Mouse (Mus musculus) intestine, embryonic 14.5 days (tissue): ENCODE data around the gene Mrgprf. TPM values are rescaled to one million over a fixed set of nuclear protein-coding genes. Genes with fewer than 3 reads are reported as not detected.
A peak's percentile ranks its signal among the peaks of the same experiment; 100 is the strongest.

Experiments
- ATAC-seq: fragments of 200-750 bp; cut with Nextera tagmentation; replicated peaks from 2 replicates; pipeline ENCODE4 v1.8.0; 2017; ENCODE audit warnings: low read depth, moderate number of reproducible peaks, moderate TSS enrichment, moderate library complexity; ENCODE audit not compliant: low FRiP score, low TSS enrichment
- DNase-seq: peaks from one replicate; pipeline ENCODE4 v3.0.0-alpha.2; 2018; ENCODE audit warnings: low spot score
- H3K27ac ChIP-seq: fragments of 300-500 bp; sonication (generic); 2 replicates; pipeline ENCODE4 v1.5.1; 2014; ENCODE audit warnings: low read depth, mild to moderate bottlenecking, control low read depth
- H3K27me3 ChIP-seq: fragments of 300-500 bp; sonication (generic); replicated peaks from 2 replicates; pipeline ENCODE4 v1.6.1; 2014; ENCODE audit warnings: low read length, control low read depth; ENCODE audit not compliant: control insufficient read depth, insufficient read depth
- H3K36me3 ChIP-seq: fragments of 300-500 bp; sonication (generic); 2 replicates; pipeline ENCODE4 v1.6.1; 2014; ENCODE audit warnings: low read length, control low read depth; ENCODE audit not compliant: control insufficient read depth, insufficient read depth
- H3K4me1 ChIP-seq: fragments of 300-500 bp; sonication (generic); replicated peaks from 2 replicates; pipeline ENCODE4 v1.6.1; 2014; ENCODE audit warnings: low read length, control low read depth, mixed read lengths; ENCODE audit not compliant: control insufficient read depth, insufficient read depth
- H3K4me2 ChIP-seq: fragments of 300-500 bp; sonication (generic); 2 replicates; pipeline ENCODE4 v1.6.1; 2014; ENCODE audit warnings: low read length
- H3K4me3 ChIP-seq: fragments of 300-500 bp; sonication (generic); 2 replicates; pipeline ENCODE4 v1.5.1; 2014; ENCODE audit warnings: low read depth, low read length, control low read depth, mixed read lengths
- H3K9ac ChIP-seq: fragments of 300-500 bp; sonication (generic); 2 replicates; pipeline ENCODE4 v1.6.1; 2014; ENCODE audit warnings: mild to moderate bottlenecking, low read length
- H3K9me3 ChIP-seq: fragments of 300-500 bp; sonication (generic); 2 replicates; pipeline ENCODE4 v1.6.1; 2016; ENCODE audit warnings: low read length, control low read depth; ENCODE audit not compliant: control insufficient read depth
- WGBS: fragments of 180-500 bp; shearing (Covaris S2); extraction: QIAGEN DNeasy Blood & Tissue Kit; methylation state at CpG from one replicate; pipeline ENCODE4 v1.1.7; 2014; 5-methylcytosine and 5-hydroxymethylcytosine counted together
- polyA plus RNA-seq: library from polyadenylated mRNA; unstranded; fragments of >200 nt; fragmentation: Nextera tagmentation; extraction: Ambion mirVana; gene quantifications from 2 replicates; pipeline ENCODE4 v1.2.1, GENCODE M21; 2014

Mrgprf gene
- polyA plus RNA-seq, 1 experiment from 2014 or later: 1.1 TPM

GRCm38 (mm10) chr7:145292726-145293125 is 7.9 kb upstream of the Mrgprf start:
- Histone ChIP-seq H3K27me3 (no peaks in the 10 kb centered on the region), H3K4me3 (no peak overlapping the region), H3K4me1 (no peaks in the 10 kb centered on the region), H3K9ac (no peak overlapping the region), H3K9me3 (no peaks in the 10 kb centered on the region), H3K27ac (no peak overlapping the region), H3K36me3 (no peaks in the 10 kb centered on the region), H3K4me2 (no peak overlapping the region)
- no peak for ATAC-seq
- WGBS: 59% methylated on average over 2 of the region's 2 CpGs
- no peak for DNase-seq

GRCm38 (mm10) chr7:145293859-145294258 is 6.8 kb upstream of the Mrgprf start:
- Histone ChIP-seq H3K27ac (no peak overlapping the region), H3K4me1 (peaks cover 2% of the 10 kb centered on the region; the same call in 1 of the 2 replicates), H3K27me3 (no peaks in the 10 kb centered on the region), H3K9me3 (no peaks in the 10 kb centered on the region), H3K4me3 (no peak overlapping the region), H3K36me3 (no peaks in the 10 kb centered on the region), H3K9ac (no peak overlapping the region), H3K4me2 (no peak overlapping the region)
- ATAC-seq (no peak), DNase-seq (no peak)
- WGBS: 38% methylated on average over 6 of the region's 6 CpGs

- Histone ChIP-seq H3K9ac (no peak overlapping the region), H3K4me1 (peaks cover 9% of the 10 kb centered on the region; the same call in 1 of the 2 replicates), H3K27me3 (no peaks in the 10 kb centered on the region), H3K27ac (0 out of 2 replicates have a peak overlapping the region, but pooled peaks have one; percentile 6), H3K4me2 (no peak overlapping the region), H3K36me3 (no peaks in the 10 kb centered on the region), H3K4me3 (no peak overlapping the region), H3K9me3 (no peaks in the 10 kb centered on the region)
- ATAC-seq (no peak), DNase-seq (no peak)
- WGBS: 57% methylated on average over 3 of the region's 3 CpGs
Observed at GRCm38 (mm10) chr7:145298666-145299490, 1.8 kb upstream of the Mrgprf start.

GRCm38 (mm10) chr7:145299562-145300320 is 887 bp upstream of the Mrgprf start:
- no peak for ATAC-seq
- H3K27ac ChIP-seq: no peak overlapping the region
- DNase-seq: no peak

GRCm38 (mm10) chr7:145301008-145301340 is 346 bp downstream of the Mrgprf start:
- Histone ChIP-seq H3K9ac (no peak overlapping the region), H3K4me3 (no peak overlapping the region), H3K4me2 (no peak overlapping the region), H3K9me3 (no peaks in the 10 kb centered on the region), H3K27ac (no peak overlapping the region), H3K27me3 (no peaks in the 10 kb centered on the region), H3K4me1 (peaks cover 9% of the 10 kb centered on the region; the same call in 1 of the 2 replicates), H3K36me3 (no peaks in the 10 kb centered on the region)
- no peak for ATAC-seq
- DNase-seq: no peak

More at GRCm38 (mm10) chr7:145299562-145300320, 887 bp upstream of the Mrgprf start:
- Histone ChIP-seq H3K9me3 (no peaks in the 10 kb centered on the region), H3K4me2 (no peak overlapping the region), H3K4me3 (no peak overlapping the region), H3K4me1 (peaks cover 9% of the 10 kb centered on the region; the same call in 1 of the 2 replicates), H3K36me3 (no peaks in the 10 kb centered on the region), H3K9ac (no peak overlapping the region), H3K27me3 (no peaks in the 10 kb centered on the region)
- WGBS: 61% methylated on average over 7 of the region's 7 CpGs

- ATAC-seq (no peak), DNase-seq (no peak)
- H3K27me3 ChIP-seq: no peaks in the 10 kb centered on the region
- H3K9ac ChIP-seq: no peak overlapping the region
- peaks cover 9% of the 10 kb centered on the region; the same call in 1 of the 2 replicates for H3K4me1 ChIP-seq
- no peak overlapping the region for H3K27ac ChIP-seq
- H3K4me3 ChIP-seq: no peak overlapping the region
- H3K9me3 ChIP-seq: no peaks in the 10 kb centered on the region
- H3K36me3 ChIP-seq: no peaks in the 10 kb centered on the region
- H3K4me2 ChIP-seq: no peak overlapping the region
- WGBS: 84% methylated on average over 6 of the region's 6 CpGs
Observed at GRCm38 (mm10) chr7:145301341-145302005, 845 bp downstream of the Mrgprf start.

- ATAC-seq (peak; percentile 90), DNase-seq (peak; percentile 80)
- no peaks in the 10 kb centered on the region for H3K9me3 ChIP-seq
- H3K27me3 ChIP-seq: no peaks in the 10 kb centered on the region
- peak overlapping the region; percentile 14; the same call in 1 of the 2 replicates for H3K9ac ChIP-seq
- H3K4me1 ChIP-seq: peaks cover 9% of the 10 kb centered on the region; the same call in 1 of the 2 replicates
- peak overlapping the region; percentile 19; the same call in 1 of the 2 replicates for H3K27ac ChIP-seq
- WGBS: 5% methylated on average over 20 of the region's 20 CpGs
- peak overlapping the region; percentile 8; the same call in 1 of the 2 replicates for H3K4me3 ChIP-seq
- no peaks in the 10 kb centered on the region for H3K36me3 ChIP-seq
- peak overlapping the region; percentile 44 for H3K4me2 ChIP-seq
Observed at GRCm38 (mm10) chr7:145302488-145303285, 2.1 kb downstream of the Mrgprf start.

- Histone ChIP-seq H3K9me3 (no peaks in the 10 kb centered on the region), H3K27ac (no peak overlapping the region), H3K4me2 (no peak overlapping the region), H3K27me3 (no peaks in the 10 kb centered on the region), H3K4me3 (no peak overlapping the region), H3K9ac (no peak overlapping the region), H3K36me3 (no peaks in the 10 kb centered on the region), H3K4me1 (peaks cover 7% of the 10 kb centered on the region; the same call in 1 of the 2 replicates)
- ATAC-seq (no peak), DNase-seq (no peak)
- 89% methylated on average over 2 of the region's 2 CpGs for WGBS
Observed at GRCm38 (mm10) chr7:145304153-145304552, 3.5 kb downstream of the Mrgprf start.
